Mouse (Mus musculus) midbrain, embryonic 15.5 days (tissue): ENCODE results near the gene Cdc26. TPM values are rescaled to one million over a fixed set of nuclear protein-coding genes. Genes with fewer than 3 reads are reported as not detected.

Experiments
- ATAC-seq: fragments of 200-750 bp; cut with Nextera tagmentation; replicated peaks from 2 replicates; pipeline ENCODE4 v1.8.0; 2017; ENCODE audit warnings: moderate TSS enrichment
- H3K27ac ChIP-seq: fragments of 300-500 bp; sonication (generic); 2 replicates; pipeline ENCODE4 v1.5.1; 2015; ENCODE audit warnings: mild to moderate bottlenecking, inconsistent platforms
- H3K27me3 ChIP-seq: fragments of 300-500 bp; sonication (generic); replicated peaks from 2 replicates; pipeline ENCODE4 v1.6.1; 2015; ENCODE audit warnings: inconsistent platforms
- H3K36me3 ChIP-seq: fragments of 300-500 bp; sonication (generic); replicated peaks from 2 replicates; pipeline ENCODE4 v1.6.1; 2015; ENCODE audit warnings: inconsistent platforms
- H3K4me1 ChIP-seq: fragments of 300-500 bp; sonication (generic); 2 replicates; pipeline ENCODE4 v1.6.1; 2015; ENCODE audit warnings: inconsistent platforms
- H3K4me2 ChIP-seq: fragments of 300-500 bp; sonication (generic); 2 replicates; pipeline ENCODE4 v1.6.1; 2015; ENCODE audit warnings: inconsistent platforms, mild to moderate bottlenecking, moderate library complexity
- H3K4me3 ChIP-seq: fragments of 300-500 bp; sonication (generic); 2 replicates; pipeline ENCODE4 v1.5.1; 2015; ENCODE audit warnings: mild to moderate bottlenecking, inconsistent platforms
- H3K9ac ChIP-seq: fragments of 300-500 bp; sonication (generic); 2 replicates; pipeline ENCODE4 v1.6.1; 2015; ENCODE audit warnings: mild to moderate bottlenecking, inconsistent platforms
- H3K9me3 ChIP-seq: fragments of 300-500 bp; sonication (generic); 2 replicates; pipeline ENCODE4 v1.6.1; 2016; ENCODE audit warnings: inconsistent platforms
- WGBS: fragments of 180-500 bp; shearing (Covaris S2); methylation state at CpG from one replicate; pipeline ENCODE4 v1.1.7; 2015; ENCODE audit warnings: mixed read lengths; 5-methylcytosine and 5-hydroxymethylcytosine counted together
- polyA plus RNA-seq: library from polyadenylated mRNA; unstranded; fragments of >200 nt; fragmentation: Nextera tagmentation; extraction: Ambion mirVana; gene quantifications from 2 replicates; pipeline ENCODE4 v1.2.1, GENCODE M21; 2015

Cdc26 gene
- polyA plus RNA-seq: 75.0 and 76.5 TPM in 2 replicates

GRCm38 (mm10) chr4:62408601-62409282 lies at the start of gene Cdc26, which contains the start of gene Prpf4:
Cdc26 (minus strand) TSS chr4:62408642.
Prpf4 (plus strand) TSS chr4:62408797.
- under 1% methylated on average over 39 of the region's 39 CpGs for WGBS
- 0 out of 2 replicates have a peak, but pooled peaks cover 11% of the 10 kb centered on the region for H3K36me3 ChIP-seq

DNA sequence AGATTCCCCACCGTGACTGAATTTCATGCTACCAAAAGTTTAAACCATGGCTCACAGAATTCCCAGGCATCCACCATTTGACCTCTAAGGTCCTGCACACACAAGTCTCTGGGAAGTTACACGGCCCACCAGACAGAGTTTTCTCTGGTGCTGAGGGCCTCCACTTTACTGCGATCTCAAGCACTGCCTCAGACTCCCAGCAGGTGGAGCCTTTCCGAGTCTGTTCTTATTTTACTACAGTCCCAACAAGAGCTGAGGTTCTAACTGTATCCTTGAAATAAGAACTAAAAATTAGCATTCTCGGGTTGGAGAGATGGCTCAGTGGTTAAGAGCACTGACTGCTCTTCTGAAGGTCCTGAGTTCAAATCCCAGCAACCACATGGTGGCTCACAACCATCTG lies 46.6 kb upstream of the Cdc26 start:
- no peak overlapping the region for H3K27ac ChIP-seq
- no peaks in the 10 kb centered on the region for H3K9me3 ChIP-seq
- ATAC-seq: no peak
- no peak overlapping the region for H3K9ac ChIP-seq
- WGBS: 64% methylated on average over 5 of the region's 5 CpGs
- no peak overlapping the region for H3K4me2 ChIP-seq
- H3K36me3 ChIP-seq: 0 out of 2 replicates have a peak, but pooled peaks cover 3% of the 10 kb centered on the region
- no peaks in the 10 kb centered on the region for H3K27me3 ChIP-seq
- H3K4me1 ChIP-seq: no peaks in the 10 kb centered on the region
- H3K4me3 ChIP-seq: no peak overlapping the region

More at GRCm38 (mm10) chr4:62408601-62409282, at the start of gene Cdc26, which contains the start of gene Prpf4:
- Histone ChIP-seq H3K27me3 (no peaks in the 10 kb centered on the region), H3K4me1 (peaks cover 39% of the 10 kb centered on the region), H3K4me3 (peak within 1 kb of the TSS; percentile 66), H3K27ac (peak within 1 kb of the TSS; percentile 77), H3K9me3 (no peaks in the 10 kb centered on the region), H3K4me2 (peak within 1 kb of the TSS; percentile 67), H3K9ac (peak within 1 kb of the TSS; percentile 71)
- peak; percentile 99 for ATAC-seq

DNA sequence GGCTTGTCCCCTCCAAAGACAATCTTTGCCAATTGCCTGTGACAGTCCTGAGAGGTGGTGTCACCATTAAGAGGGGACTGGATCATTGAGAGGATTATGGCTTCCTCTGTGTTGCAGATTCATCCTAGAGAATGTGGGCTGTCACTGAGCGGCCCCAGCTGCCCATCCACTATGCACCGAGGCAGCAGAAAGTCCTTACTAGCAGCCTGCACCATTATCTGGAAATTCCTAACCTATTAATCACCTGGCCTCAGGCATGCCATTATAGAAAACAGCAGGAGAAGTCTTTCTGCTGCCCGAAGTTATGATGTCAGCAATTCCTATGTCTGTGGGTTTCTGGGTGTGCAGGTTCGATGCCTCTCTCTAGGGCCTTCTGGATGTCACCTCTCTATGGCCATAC lies 32.5 kb upstream of the Cdc26 start:
- Histone ChIP-seq H3K4me2 (no peak overlapping the region), H3K4me3 (no peak overlapping the region), H3K36me3 (no peaks in the 10 kb centered on the region), H3K9ac (no peak overlapping the region), H3K9me3 (no peaks in the 10 kb centered on the region), H3K27me3 (no peaks in the 10 kb centered on the region), H3K4me1 (no peaks in the 10 kb centered on the region), H3K27ac (no peak overlapping the region)
- 83% methylated on average over 4 of the region's 4 CpGs for WGBS
- no peak for ATAC-seq

- no peak overlapping the region for H3K4me3 ChIP-seq
- WGBS: 76% methylated on average over 4 of the region's 4 CpGs
- no peak overlapping the region for H3K9ac ChIP-seq
- H3K4me2 ChIP-seq: no peak overlapping the region
- no peak overlapping the region for H3K27ac ChIP-seq
- H3K27me3 ChIP-seq: no peaks in the 10 kb centered on the region
- no peaks in the 10 kb centered on the region for H3K4me1 ChIP-seq
- no peaks in the 10 kb centered on the region for H3K36me3 ChIP-seq
- ATAC-seq: no peak
- H3K9me3 ChIP-seq: no peaks in the 10 kb centered on the region
Measured at GRCm38 (mm10) chr4:62440544-62440943, 32.1 kb upstream of the Cdc26 start.

DNA sequence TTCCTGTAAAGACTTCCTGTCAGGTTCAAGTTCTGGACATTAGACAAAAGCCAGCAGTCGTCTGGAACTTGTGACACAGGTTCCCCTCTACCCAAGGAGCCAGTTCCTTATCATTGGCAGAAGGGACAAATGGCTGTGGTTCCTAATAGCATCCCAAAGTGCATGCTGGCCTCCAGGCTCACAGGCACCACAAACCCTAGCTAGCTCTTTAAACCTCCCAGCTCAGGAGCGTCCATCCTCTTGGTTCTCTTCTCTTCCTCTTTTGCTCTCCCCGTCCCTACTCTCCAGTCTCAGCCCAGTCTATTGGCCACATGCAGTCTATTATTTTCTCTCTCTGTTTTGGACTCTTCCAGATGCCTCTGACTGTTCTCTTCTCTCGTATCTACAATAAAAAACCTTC lies 31.4 kb upstream of the Cdc26 start:
- H3K9ac ChIP-seq: no peak overlapping the region
- H3K36me3 ChIP-seq: no peaks in the 10 kb centered on the region
- no peak for ATAC-seq
- H3K4me1 ChIP-seq: no peaks in the 10 kb centered on the region
- H3K27ac ChIP-seq: no peak overlapping the region
- H3K9me3 ChIP-seq: no peaks in the 10 kb centered on the region
- no peaks in the 10 kb centered on the region for H3K27me3 ChIP-seq
- no peak overlapping the region for H3K4me2 ChIP-seq
- no peak overlapping the region for H3K4me3 ChIP-seq
- 74% methylated on average over 4 of the region's 4 CpGs for WGBS

GRCm38 (mm10) chr4:62437871-62438270 lies 29.4 kb upstream of the Cdc26 start:
- WGBS: 86% methylated on average over 7 of the region's 7 CpGs
- Histone ChIP-seq H3K27ac (no peak overlapping the region), H3K9me3 (no peaks in the 10 kb centered on the region), H3K4me2 (no peak overlapping the region), H3K9ac (no peak overlapping the region), H3K4me1 (no peaks in the 10 kb centered on the region), H3K36me3 (no peaks in the 10 kb centered on the region), H3K4me3 (no peak overlapping the region), H3K27me3 (no peaks in the 10 kb centered on the region)
- ATAC-seq: no peak

DNA sequence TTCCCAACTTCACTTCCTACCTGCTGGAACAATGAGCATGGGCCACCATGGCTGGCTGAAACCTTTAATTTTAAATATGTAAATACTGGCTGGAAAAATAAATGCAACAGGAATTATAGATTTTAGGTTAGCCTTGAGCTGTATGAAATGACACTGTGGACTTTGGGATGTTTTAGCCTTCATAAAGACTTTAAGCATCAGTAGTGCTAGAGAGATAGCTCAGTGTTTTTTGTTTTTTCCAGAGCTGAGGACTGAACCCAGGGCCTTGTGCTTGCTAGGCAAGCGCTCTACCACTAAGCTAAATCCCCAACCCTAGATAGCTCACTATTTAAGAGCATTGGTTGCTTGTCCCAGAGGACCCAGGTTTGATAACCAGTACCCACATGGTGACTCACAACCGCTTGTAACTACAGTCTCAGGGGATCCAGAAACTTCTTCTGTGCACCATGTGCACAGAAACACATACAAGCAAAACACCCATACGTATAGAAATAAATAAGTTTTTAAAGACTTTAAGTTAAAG lies 28.9 kb upstream of the Cdc26 start:
- Histone ChIP-seq H3K27ac (no peak overlapping the region), H3K9ac (no peak overlapping the region), H3K36me3 (no peaks in the 10 kb centered on the region), H3K4me3 (no peak overlapping the region), H3K9me3 (no peaks in the 10 kb centered on the region), H3K4me2 (no peak overlapping the region), H3K27me3 (no peaks in the 10 kb centered on the region), H3K4me1 (no peaks in the 10 kb centered on the region)
- 90% methylated on average over 3 of the region's 3 CpGs for WGBS
- no peak for ATAC-seq

DNA sequence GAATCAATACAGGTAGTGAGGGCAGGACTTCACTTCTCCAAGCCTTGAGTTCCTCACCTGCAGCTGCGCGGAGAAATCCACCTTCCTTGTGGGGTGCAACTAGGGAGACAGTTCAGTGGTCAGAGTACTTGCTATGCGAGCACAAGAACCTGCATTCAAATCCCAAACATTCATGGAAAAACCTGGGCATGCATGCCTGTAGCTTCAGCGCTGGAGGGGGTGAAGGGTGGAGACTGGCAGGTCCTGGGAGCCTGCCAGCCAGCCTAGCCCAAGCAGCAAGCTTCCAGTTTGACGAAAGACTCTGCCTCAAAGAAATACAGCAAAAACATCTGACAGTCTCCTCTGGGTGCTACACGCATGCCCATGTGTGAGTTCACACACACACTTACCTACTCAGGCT lies 26.6 kb upstream of the Cdc26 start, which contains the start of gene Rnf183:
Gene Rnf183, minus strand, starts transcription at position 172 of the 400 bp plus-strand sequence.
- Histone ChIP-seq H3K27me3 (no peaks in the 10 kb centered on the region), H3K27ac (no peak within 1 kb of the TSS), H3K9me3 (no peaks in the 10 kb centered on the region), H3K36me3 (no peaks in the 10 kb centered on the region), H3K4me3 (no peak within 1 kb of the TSS), H3K4me2 (no peak within 1 kb of the TSS), H3K9ac (no peak within 1 kb of the TSS), H3K4me1 (no peaks in the 10 kb centered on the region)
- no peak for ATAC-seq
- 85% methylated on average over 6 of the region's 6 CpGs for WGBS

- 82% methylated on average over 7 of the region's 7 CpGs for WGBS
- no peak overlapping the region for H3K4me3 ChIP-seq
- H3K27ac ChIP-seq: no peak overlapping the region
- no peaks in the 10 kb centered on the region for H3K4me1 ChIP-seq
- no peak overlapping the region for H3K4me2 ChIP-seq
- ATAC-seq: no peak
- H3K9ac ChIP-seq: no peak overlapping the region
- H3K27me3 ChIP-seq: no peaks in the 10 kb centered on the region
- H3K36me3 ChIP-seq: no peaks in the 10 kb centered on the region
- H3K9me3 ChIP-seq: no peaks in the 10 kb centered on the region
Measured at GRCm38 (mm10) chr4:62433939-62434870, 25.8 kb upstream of the Cdc26 start.

DNA sequence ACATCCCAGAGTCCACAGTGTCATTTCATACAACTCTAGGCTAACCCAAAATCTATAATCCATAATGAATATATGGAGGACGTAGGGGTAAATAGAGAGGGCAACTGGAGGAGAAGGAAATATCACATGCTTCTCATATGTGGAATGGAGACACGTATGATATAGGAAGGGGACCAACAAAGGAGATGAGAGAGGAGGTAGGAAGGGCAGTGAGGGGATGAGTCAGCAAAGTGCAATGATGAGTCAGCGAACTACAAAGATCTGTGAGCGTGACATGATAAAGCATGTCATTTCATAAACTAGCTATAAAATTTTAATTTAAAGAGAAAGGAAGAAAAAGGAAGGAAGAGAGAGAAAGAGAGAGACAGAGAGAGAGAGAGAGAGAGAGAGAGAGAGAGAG lies 23.1 kb upstream of the Cdc26 start:
- H3K36me3 ChIP-seq: no peaks in the 10 kb centered on the region
- no peaks in the 10 kb centered on the region for H3K9me3 ChIP-seq
- no peaks in the 10 kb centered on the region for H3K4me1 ChIP-seq
- H3K4me2 ChIP-seq: no peak overlapping the region
- ATAC-seq: no peak
- no peak overlapping the region for H3K4me3 ChIP-seq
- 85% methylated on average over 4 of the region's 4 CpGs for WGBS
- H3K27me3 ChIP-seq: no peaks in the 10 kb centered on the region
- H3K9ac ChIP-seq: no peak overlapping the region
- no peak overlapping the region for H3K27ac ChIP-seq

DNA sequence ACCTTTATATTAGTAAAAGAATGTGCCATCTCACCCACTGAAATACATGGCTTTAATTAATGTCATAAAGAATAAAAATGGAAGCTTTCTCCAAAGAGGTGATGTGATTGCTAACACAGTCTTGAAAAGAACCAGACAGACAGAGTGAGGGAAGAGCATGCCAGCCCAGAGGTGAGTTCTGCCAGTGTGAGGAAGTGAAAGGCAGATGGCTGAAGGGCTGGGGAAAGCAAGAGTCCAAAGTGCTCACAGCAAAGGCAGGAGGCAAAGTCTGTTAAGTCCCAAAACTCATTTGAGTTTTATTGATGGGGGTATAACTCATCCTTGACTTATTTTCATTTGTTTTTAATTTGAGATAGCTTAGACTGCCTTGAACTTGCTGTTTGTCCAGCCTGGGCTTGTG lies 22.2 kb upstream of the Cdc26 start:
- no peaks in the 10 kb centered on the region for H3K9me3 ChIP-seq
- H3K27me3 ChIP-seq: no peaks in the 10 kb centered on the region

GRCm38 (mm10) chr4:62429616-62430015 lies 21.2 kb upstream of the Cdc26 start:
- Histone ChIP-seq H3K36me3 (peaks cover 9% of the 10 kb centered on the region; the same call in 1 of the 2 replicates), H3K27me3 (no peaks in the 10 kb centered on the region), H3K27ac (no peak overlapping the region), H3K9ac (no peak overlapping the region), H3K4me1 (no peaks in the 10 kb centered on the region), H3K9me3 (no peaks in the 10 kb centered on the region), H3K4me3 (no peak overlapping the region), H3K4me2 (no peak overlapping the region)
- no peak for ATAC-seq
- 91% methylated on average over 9 of the region's 9 CpGs for WGBS

More for the DNA sequence above, 22.2 kb upstream of the Cdc26 start:
- Histone ChIP-seq H3K4me1 (no peaks in the 10 kb centered on the region), H3K9ac (no peak overlapping the region), H3K4me3 (no peak overlapping the region), H3K4me2 (no peak overlapping the region), H3K36me3 (no peaks in the 10 kb centered on the region), H3K27ac (no peak overlapping the region)
- no peak for ATAC-seq
